Mouse (Mus musculus): Measurements from ENCODE around the gene 1700088E04Rik. TPM values are rescaled to one million over a fixed set of nuclear protein-coding genes. Genes with fewer than 3 reads are reported as not detected.

1700088E04Rik gene
- polyA plus RNA-seq, 1 experiment from 2014 or later = 7.5 TPM

DNA sequence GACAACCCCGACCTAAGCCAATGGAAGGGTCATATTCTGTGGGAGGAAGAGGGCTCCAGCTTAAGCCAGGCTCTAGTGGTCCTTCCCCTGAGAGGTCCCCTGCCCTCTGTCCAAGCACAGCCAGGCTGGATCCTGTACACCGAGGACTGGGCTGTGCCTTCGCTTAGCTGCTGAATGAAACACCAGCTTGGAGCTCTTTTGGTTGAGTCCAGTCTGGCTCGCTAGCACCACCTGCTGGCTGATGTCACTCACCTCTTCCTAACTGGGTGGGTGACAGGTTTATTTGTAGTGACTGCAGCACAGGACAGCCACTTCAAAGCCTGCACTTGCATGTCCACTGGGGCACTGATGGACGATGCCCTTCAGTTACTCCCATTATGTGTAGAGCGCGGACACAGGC, 7.5 kb upstream of the 1700088E04Rik start:
- H3K9me3 ChIP-seq = no peaks in the 10 kb centered on the region
- 0 out of 2 replicates have a peak, but pooled peaks have one; percentile 62 for ATAC-seq (ENCODE audit: low FRiP score, low read depth)
- no peak overlapping the region for H3K4me3 ChIP-seq
- H3K9ac ChIP-seq = no peak overlapping the region
- no peak overlapping the region for H3K27ac ChIP-seq
- no peak overlapping the region for H3K4me2 ChIP-seq (replicated peaks)
- WGBS = 48% methylated on average over 7 of the region's 7 CpGs
- peaks cover 92% of the 10 kb centered on the region for H3K36me3 ChIP-seq
- peaks cover 11% of the 10 kb centered on the region; the same call in 1 of the 2 replicates for H3K4me1 ChIP-seq
- H3K27me3 ChIP-seq = no peaks in the 10 kb centered on the region

GRCm38 (mm10) chr15:79145522-79145921, 4.5 kb upstream of the 1700088E04Rik start:
- no peaks in the 10 kb centered on the region for H3K9me3 ChIP-seq
- no peak overlapping the region for H3K4me3 ChIP-seq
- 91% methylated on average over 7 of the region's 7 CpGs for WGBS
- H3K27ac ChIP-seq = no peak overlapping the region
- peaks cover 62% of the 10 kb centered on the region for H3K36me3 ChIP-seq
- H3K4me2 ChIP-seq (replicated peaks) = no peak overlapping the region
- H3K27me3 ChIP-seq = no peaks in the 10 kb centered on the region
- peaks cover 15% of the 10 kb centered on the region for H3K4me1 ChIP-seq
- ATAC-seq (ENCODE audit: low FRiP score, low read depth) = no peak
- H3K9ac ChIP-seq = no peak overlapping the region

- H3K4me1 ChIP-seq = peaks cover 18% of the 10 kb centered on the region
- no peak overlapping the region for H3K27ac ChIP-seq
- no peak overlapping the region for H3K4me2 ChIP-seq (replicated peaks)
- no peak for ATAC-seq (ENCODE audit: low FRiP score, low read depth)
- 87% methylated on average over 8 of the region's 8 CpGs for WGBS
- H3K9me3 ChIP-seq = no peaks in the 10 kb centered on the region
- H3K9ac ChIP-seq = 0 out of 2 replicates have a peak overlapping the region, but pooled peaks have one; percentile 25
- peaks cover 5% of the 10 kb centered on the region; the same call in 1 of the 2 replicates for H3K27me3 ChIP-seq
- peaks cover 50% of the 10 kb centered on the region for H3K36me3 ChIP-seq
- no peak overlapping the region for H3K4me3 ChIP-seq
Measured at GRCm38 (mm10) chr15:79144021-79144420, 3.0 kb upstream of the 1700088E04Rik start.

DNA sequence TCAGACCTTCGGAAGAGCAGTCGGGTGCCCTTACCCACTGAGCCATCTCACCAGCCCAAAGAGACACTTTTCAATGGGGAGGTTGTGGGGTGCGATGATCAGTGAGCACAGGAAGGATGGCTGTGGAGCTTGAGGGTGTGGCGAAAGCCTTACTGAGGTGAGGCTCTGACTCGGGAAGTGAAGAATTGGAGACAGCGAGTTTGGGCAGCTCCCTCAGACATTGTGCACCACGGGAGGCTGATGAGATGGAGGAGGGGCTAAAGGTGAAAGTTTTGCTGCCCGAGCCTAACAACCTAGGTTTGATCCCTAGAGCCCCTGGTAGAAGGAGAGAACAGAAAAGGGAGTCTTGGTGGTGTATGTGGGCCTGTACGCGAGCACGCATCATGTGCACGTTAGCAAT, 2.3 kb upstream of the 1700088E04Rik start:
- H3K9me3 ChIP-seq = no peaks in the 10 kb centered on the region
- WGBS = 78% methylated on average over 12 of the region's 12 CpGs
- H3K4me3 ChIP-seq = no peak overlapping the region
- no peak overlapping the region for H3K4me2 ChIP-seq (replicated peaks)
- no peak overlapping the region for H3K27ac ChIP-seq
- H3K27me3 ChIP-seq = peaks cover 5% of the 10 kb centered on the region; the same call in 1 of the 2 replicates
- peaks cover 44% of the 10 kb centered on the region for H3K36me3 ChIP-seq
- no peak for ATAC-seq (ENCODE audit: low FRiP score, low read depth)
- H3K4me1 ChIP-seq = peaks cover 18% of the 10 kb centered on the region
- no peak overlapping the region for H3K9ac ChIP-seq

- Histone ChIP-seq H3K27ac (no peak overlapping the region), H3K9me3 (no peaks in the 10 kb centered on the region), H3K9ac (peak overlapping the region; percentile 89), H3K27me3 (peaks cover 5% of the 10 kb centered on the region; the same call in 1 of the 2 replicates), H3K4me2 (replicated peaks) (peak overlapping the region; percentile 97), H3K4me1 (peaks cover 18% of the 10 kb centered on the region), H3K36me3 (peaks cover 28% of the 10 kb centered on the region), H3K4me3 (peak overlapping the region; percentile 73)
- WGBS = 0% methylated on average over 7 of the region's 7 CpGs
- peak; percentile 37; the same call in 1 of the 2 replicates for ATAC-seq (ENCODE audit: low FRiP score, low read depth)
Measured at GRCm38 (mm10) chr15:79141566-79141917, 489 bp upstream of the 1700088E04Rik start.

GRCm38 (mm10) chr15:79139640-79140039, 1.4 kb downstream of the 1700088E04Rik start:
- no peak for ATAC-seq (ENCODE audit: low FRiP score, low read depth)
- no peak overlapping the region for H3K27ac ChIP-seq

DNA sequence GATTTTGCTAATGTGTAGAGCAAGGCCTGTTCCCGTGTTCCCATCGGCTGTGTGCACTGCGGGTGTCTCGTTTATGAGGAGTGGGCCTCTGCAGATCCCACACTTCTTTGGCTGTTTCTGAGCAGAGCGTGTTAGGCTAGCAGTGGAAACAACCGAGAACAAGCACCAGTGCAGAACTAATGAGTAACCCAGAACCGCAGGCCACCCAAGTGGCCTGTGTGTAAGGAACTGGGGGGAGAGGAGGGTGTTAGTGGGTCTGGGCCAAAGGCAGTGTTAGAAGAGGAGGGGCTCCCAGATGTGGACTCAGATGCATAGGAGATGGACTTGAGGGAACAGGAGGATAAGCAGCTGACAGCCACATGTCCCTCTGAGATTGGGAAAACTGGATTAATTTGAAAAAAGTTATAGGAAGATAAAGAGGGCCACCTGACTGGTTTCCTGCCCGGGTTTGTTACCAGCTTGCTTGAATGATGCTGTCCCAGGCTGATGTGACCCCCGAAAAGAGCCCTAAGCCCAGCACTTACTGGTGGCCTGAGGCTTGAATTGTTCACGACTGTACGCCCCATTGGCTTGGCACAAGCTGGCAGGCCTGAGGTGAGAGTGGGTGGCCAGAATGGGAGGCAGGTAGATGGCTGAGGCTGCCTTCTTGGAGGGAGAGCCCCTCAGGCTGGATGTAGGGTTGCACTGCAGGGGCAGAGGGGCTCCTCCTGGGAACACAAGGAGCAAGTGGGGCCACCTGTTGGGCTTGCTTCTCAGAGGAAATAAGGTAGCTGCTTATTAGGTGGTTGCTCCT, 5.1 kb downstream of the 1700088E04Rik start:
- Histone ChIP-seq H3K4me2 (replicated peaks) (no peak overlapping the region), H3K36me3 (peaks cover 37% of the 10 kb centered on the region), H3K9ac (no peak overlapping the region), H3K4me3 (no peak overlapping the region), H3K27ac (peak overlapping the region; percentile 69), H3K27me3 (peaks cover 5% of the 10 kb centered on the region; the same call in 1 of the 2 replicates), H3K4me1 (peaks cover 25% of the 10 kb centered on the region), H3K9me3 (no peaks in the 10 kb centered on the region)
- 37% methylated on average over 11 of the region's 11 CpGs for WGBS
- peak; percentile 69 for ATAC-seq (ENCODE audit: low FRiP score, low read depth)

More at GRCm38 (mm10) chr15:79139640-79140039, 1.4 kb downstream of the 1700088E04Rik start:
- WGBS = 58% methylated on average over 10 of the region's 10 CpGs
- Histone ChIP-seq H3K4me3 (no peak overlapping the region), H3K9ac (no peak overlapping the region), H3K9me3 (no peaks in the 10 kb centered on the region), H3K4me1 (peaks cover 34% of the 10 kb centered on the region), H3K36me3 (peaks cover 10% of the 10 kb centered on the region), H3K4me2 (replicated peaks) (no peak overlapping the region), H3K27me3 (peaks cover 5% of the 10 kb centered on the region; the same call in 1 of the 2 replicates)

DNA sequence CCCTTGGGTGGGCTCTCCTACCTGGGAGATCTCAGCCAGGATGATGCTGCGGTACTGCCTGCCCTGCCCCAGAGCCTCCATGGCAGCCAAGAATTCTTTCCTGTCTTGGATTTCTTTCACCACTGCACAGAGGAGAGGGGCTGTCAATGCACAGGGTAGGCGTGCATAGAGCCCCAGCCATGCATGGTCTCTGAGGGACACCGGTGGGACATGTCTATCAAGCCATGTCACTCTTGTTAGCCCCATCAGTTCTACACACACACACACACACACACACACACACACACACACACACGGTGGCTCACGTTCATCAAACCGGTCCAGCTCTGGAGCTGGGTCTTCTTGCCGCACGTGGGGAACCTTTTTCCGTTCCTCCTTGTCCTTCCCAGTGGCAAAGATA, 5.7 kb downstream of the 1700088E04Rik start:
- peaks cover 5% of the 10 kb centered on the region; the same call in 1 of the 2 replicates for H3K27me3 ChIP-seq
- H3K27ac ChIP-seq = peak overlapping the region; percentile 69
- ATAC-seq (ENCODE audit: low FRiP score, low read depth) = peak; percentile 42; the same call in 1 of the 2 replicates
- peaks cover 43% of the 10 kb centered on the region for H3K36me3 ChIP-seq
- no peak overlapping the region for H3K9ac ChIP-seq
- H3K4me2 ChIP-seq (replicated peaks) = no peak overlapping the region
- H3K4me1 ChIP-seq = peaks cover 20% of the 10 kb centered on the region
- WGBS = 70% methylated on average over 9 of the region's 9 CpGs
- H3K9me3 ChIP-seq = no peaks in the 10 kb centered on the region
- no peak overlapping the region for H3K4me3 ChIP-seq

- Histone ChIP-seq H3K27me3 (no peaks in the 10 kb centered on the region), H3K4me2 (replicated peaks) (no peak overlapping the region), H3K36me3 (peaks cover 50% of the 10 kb centered on the region), H3K9me3 (no peaks in the 10 kb centered on the region), H3K9ac (no peak overlapping the region), H3K4me1 (peaks cover 19% of the 10 kb centered on the region), H3K27ac (peak overlapping the region; percentile 69; the same call in 1 of the 2 replicates), H3K4me3 (no peak overlapping the region)
- ATAC-seq (ENCODE audit: low FRiP score, low read depth) = no peak
- WGBS = 82% methylated on average over 9 of the region's 9 CpGs
Measured at GRCm38 (mm10) chr15:79134496-79135270, 6.4 kb downstream of the 1700088E04Rik start.

GRCm38 (mm10) chr15:79133191-79133661, 7.8 kb downstream of the 1700088E04Rik start:
- Histone ChIP-seq H3K27ac (no peak overlapping the region), H3K4me2 (replicated peaks) (no peak overlapping the region), H3K27me3 (no peaks in the 10 kb centered on the region), H3K36me3 (peaks cover 62% of the 10 kb centered on the region), H3K9me3 (peaks cover 2% of the 10 kb centered on the region; the same call in 1 of the 2 replicates), H3K9ac (no peak overlapping the region), H3K4me1 (peaks cover 19% of the 10 kb centered on the region), H3K4me3 (no peak overlapping the region)
- ATAC-seq (ENCODE audit: low FRiP score, low read depth) = no peak
- WGBS = 87% methylated on average over 6 of the region's 6 CpGs

- Histone ChIP-seq H3K4me3 (no peak overlapping the region), H3K36me3 (peaks cover 80% of the 10 kb centered on the region), H3K9me3 (peaks cover 7% of the 10 kb centered on the region; the same call in 1 of the 2 replicates), H3K27me3 (no peaks in the 10 kb centered on the region), H3K27ac (no peak overlapping the region), H3K9ac (no peak overlapping the region), H3K4me2 (replicated peaks) (no peak overlapping the region), H3K4me1 (peaks cover 19% of the 10 kb centered on the region)
- WGBS = 64% methylated on average over 7 of the region's 7 CpGs
- no peak for ATAC-seq (ENCODE audit: low FRiP score, low read depth)
Measured at GRCm38 (mm10) chr15:79131442-79131841, 9.6 kb downstream of the 1700088E04Rik start.

- Histone ChIP-seq H3K27me3 (no peaks in the 10 kb centered on the region), H3K4me1 (peaks cover 14% of the 10 kb centered on the region), H3K27ac (no peak overlapping the region), H3K36me3 (peaks cover 86% of the 10 kb centered on the region), H3K4me3 (no peak overlapping the region), H3K9me3 (peaks cover 7% of the 10 kb centered on the region; the same call in 1 of the 2 replicates), H3K9ac (no peak overlapping the region), H3K4me2 (replicated peaks) (no peak overlapping the region)
- no peak for ATAC-seq (ENCODE audit: low FRiP score, low read depth)
- whole genome bisulfite sequencing = 79% methylated on average over 10 of the region's 10 CpGs
Measured at GRCm38 (mm10) chr15:79130782-79131181, 10.3 kb downstream of the 1700088E04Rik start.
